Mouse (Mus musculus): ENCODE measurements around the gene Aspscr1. TPM values are rescaled to one million over a fixed set of nuclear protein-coding genes. Genes with fewer than 3 reads are reported as not detected.

Gene Aspscr1
- polyA plus RNA-seq (2016; fragmentation: Nextera tagmentation; extraction: Ambion mirVana): 151 and 155 TPM in 2 replicates

- Histone ChIP-seq H3K9me3 (no peaks in the 10 kb centered on the region), H3K4me1 (peaks cover 26% of the 10 kb centered on the region), H3K4me3 (peak within 1 kb of the TSS; percentile 85), H3K27ac (replicated peaks) (peak within 1 kb of the TSS; percentile 98), H3K27me3 (replicated peaks; ENCODE audit: low read depth, poor library complexity, severe bottlenecking) (no peaks in the 10 kb centered on the region), H3K36me3 (replicated peaks) (peaks cover 36% of the 10 kb centered on the region)
- WGBS: 1% methylated on average over 83 of the region's 83 CpGs
- DNase-seq (ENCODE audit: low spot score): peak; percentile 96
Observed at GRCm38 (mm10) chr11:120672687-120673593, at the start of gene Aspscr1. Gene Aspscr1 (plus strand): TSS chr11:120672973.

- WGBS: 14% methylated on average over 30 of the region's 30 CpGs
- peaks cover 21% of the 10 kb centered on the region for H3K4me1 ChIP-seq
- peaks cover 77% of the 10 kb centered on the region for H3K36me3 ChIP-seq (replicated peaks)
- peak; percentile 73 for DNase-seq (ENCODE audit: low spot score)
- H3K9me3 ChIP-seq: no peaks in the 10 kb centered on the region
- peak overlapping the region; percentile 75 for H3K27ac ChIP-seq (replicated peaks)
- H3K4me3 ChIP-seq: peak overlapping the region; percentile 97
- H3K27me3 ChIP-seq (replicated peaks; ENCODE audit: low read depth, poor library complexity, severe bottlenecking): no peaks in the 10 kb centered on the region
Observed at GRCm38 (mm10) chr11:120623961-120624679, 48.7 kb upstream of the Aspscr1 start.

- no peaks in the 10 kb centered on the region for H3K27me3 ChIP-seq (replicated peaks; ENCODE audit: low read depth, poor library complexity, severe bottlenecking)
- H3K27ac ChIP-seq (replicated peaks): peak overlapping the region; percentile 75
- under 1% methylated on average over 53 of the region's 53 CpGs for WGBS
- peak overlapping the region; percentile 97 for H3K4me3 ChIP-seq
- peaks cover 77% of the 10 kb centered on the region for H3K36me3 ChIP-seq (replicated peaks)
- peak; percentile 90 for DNase-seq (ENCODE audit: low spot score)
- no peaks in the 10 kb centered on the region for H3K9me3 ChIP-seq
- peaks cover 27% of the 10 kb centered on the region for H3K4me1 ChIP-seq
Observed at GRCm38 (mm10) chr11:120624680-120625111, 48.1 kb upstream of the Aspscr1 start.

GRCm38 (mm10) chr11:120625152-120625775 lies 47.5 kb upstream of the Aspscr1 start, which contains the start of gene Sirt7:
Gene Sirt7 (minus strand): TSS chr11:120625240.
- no peak for DNase-seq (ENCODE audit: low spot score)
- Histone ChIP-seq H3K9me3 (no peaks in the 10 kb centered on the region), H3K4me3 (peak within 1 kb of the TSS; percentile 97), H3K36me3 (replicated peaks) (peaks cover 76% of the 10 kb centered on the region), H3K4me1 (peaks cover 33% of the 10 kb centered on the region), H3K27ac (replicated peaks) (peak within 1 kb of the TSS; percentile 75), H3K27me3 (replicated peaks; ENCODE audit: low read depth, poor library complexity, severe bottlenecking) (no peaks in the 10 kb centered on the region)
- WGBS: 22% methylated on average over 5 of the region's 5 CpGs

GRCm38 (mm10) chr11:120626785-120627467 lies 45.8 kb upstream of the Aspscr1 start:
- H3K36me3 ChIP-seq (replicated peaks): peaks cover 63% of the 10 kb centered on the region
- H3K4me3 ChIP-seq: 0 out of 2 replicates have a peak overlapping the region, but pooled peaks have one; percentile 14
- H3K27ac ChIP-seq (replicated peaks): no peak overlapping the region
- no peaks in the 10 kb centered on the region for H3K27me3 ChIP-seq (replicated peaks; ENCODE audit: low read depth, poor library complexity, severe bottlenecking)
- 89% methylated on average over 11 of the region's 11 CpGs for WGBS
- H3K4me1 ChIP-seq: peaks cover 49% of the 10 kb centered on the region
- no peaks in the 10 kb centered on the region for H3K9me3 ChIP-seq
- no peak for DNase-seq (ENCODE audit: low spot score)

DNA sequence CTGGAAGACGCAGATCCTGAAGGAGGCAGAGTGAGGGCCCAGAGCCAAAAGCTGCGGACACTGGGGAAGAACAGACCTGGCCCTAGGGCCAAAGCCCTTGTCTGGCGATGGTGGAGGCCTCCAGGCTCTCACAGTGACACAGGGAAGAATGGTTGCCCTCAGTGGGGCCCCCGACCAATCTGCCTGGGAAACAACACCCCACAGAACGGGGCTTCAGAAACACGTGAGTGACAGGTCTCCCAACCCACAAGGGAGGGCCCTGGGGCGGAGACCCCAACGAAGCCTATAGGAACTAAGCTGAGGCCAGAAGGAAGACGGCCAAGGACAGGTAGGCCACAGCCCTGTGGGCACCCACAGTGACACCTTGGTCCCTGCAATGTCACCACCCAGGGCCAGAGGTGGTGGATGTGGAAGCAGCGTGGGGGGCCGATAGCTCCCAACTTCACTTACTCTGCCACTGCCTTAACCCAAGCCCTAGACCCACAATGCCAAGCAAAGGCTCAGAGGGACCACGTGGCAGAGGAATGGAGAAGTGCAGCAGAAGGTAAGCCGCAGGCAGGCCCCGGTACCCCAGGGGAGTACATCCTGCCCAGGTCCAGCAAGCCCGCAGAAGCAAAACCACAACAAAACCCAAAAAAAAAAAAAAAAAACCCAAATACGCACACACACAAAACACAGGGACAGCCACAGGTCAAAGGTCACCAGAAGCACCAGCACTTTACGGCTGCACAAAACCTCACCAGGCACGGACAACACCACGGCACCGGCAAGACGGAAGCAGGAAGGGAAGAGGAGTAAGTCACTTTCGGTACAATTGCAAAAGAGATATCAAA lies 45.1 kb upstream of the Aspscr1 start:
- 85% methylated on average over 22 of the region's 22 CpGs for WGBS
- H3K27me3 ChIP-seq (replicated peaks; ENCODE audit: low read depth, poor library complexity, severe bottlenecking): no peaks in the 10 kb centered on the region
- H3K4me1 ChIP-seq: peaks cover 56% of the 10 kb centered on the region
- H3K27ac ChIP-seq (replicated peaks): no peak overlapping the region
- H3K36me3 ChIP-seq (replicated peaks): peaks cover 55% of the 10 kb centered on the region
- peak overlapping the region; percentile 14; the same call in 1 of the 2 replicates for H3K4me3 ChIP-seq
- no peak for DNase-seq (ENCODE audit: low spot score)
- no peaks in the 10 kb centered on the region for H3K9me3 ChIP-seq

DNA sequence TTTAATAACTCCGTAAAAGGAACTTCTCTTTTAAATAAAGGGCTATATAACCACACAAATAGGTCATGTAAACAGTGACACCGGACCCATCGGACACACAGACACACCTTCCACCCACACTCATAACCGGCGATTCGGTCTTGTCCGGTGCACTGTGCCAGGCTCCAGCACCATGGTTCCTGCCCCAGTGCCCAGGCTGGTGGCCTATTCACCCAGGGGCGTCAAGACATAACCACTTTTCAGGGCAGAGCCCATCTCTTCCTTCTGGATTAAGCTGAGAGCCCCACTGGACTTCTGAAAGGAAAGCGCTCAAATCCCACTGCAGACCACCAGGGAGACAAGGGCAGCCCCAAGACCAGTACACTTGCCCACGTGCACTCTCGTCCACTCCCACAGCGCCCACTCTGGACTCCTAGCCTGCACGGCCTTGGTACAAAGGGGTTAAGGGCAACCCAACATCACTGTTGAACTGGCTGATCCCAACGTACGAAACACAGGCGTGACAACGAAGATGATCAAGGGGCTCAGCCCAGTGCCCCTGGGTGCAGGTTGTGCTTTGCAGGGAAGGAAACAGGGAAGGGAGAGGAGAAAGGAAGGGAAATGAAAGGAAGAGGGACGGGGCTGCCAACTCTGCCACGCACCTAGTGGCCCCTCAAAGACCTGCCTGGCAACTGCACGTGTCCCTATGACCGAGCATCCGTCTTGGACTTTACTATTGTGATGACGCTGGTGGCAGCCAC lies 44.0 kb upstream of the Aspscr1 start:
- WGBS: 95% methylated on average over 23 of the region's 23 CpGs
- Histone ChIP-seq H3K27ac (replicated peaks) (no peak overlapping the region), H3K27me3 (replicated peaks; ENCODE audit: low read depth, poor library complexity, severe bottlenecking) (no peaks in the 10 kb centered on the region), H3K4me1 (peaks cover 55% of the 10 kb centered on the region), H3K4me3 (peak overlapping the region; percentile 99; the same call in 1 of the 2 replicates), H3K9me3 (no peaks in the 10 kb centered on the region), H3K36me3 (replicated peaks) (peaks cover 47% of the 10 kb centered on the region)
- DNase-seq (ENCODE audit: low spot score): no peak

GRCm38 (mm10) chr11:120629341-120629730 lies 43.4 kb upstream of the Aspscr1 start:
- no peak for DNase-seq (ENCODE audit: low spot score)
- peak overlapping the region; percentile 42; the same call in 1 of the 2 replicates for H3K27ac ChIP-seq (replicated peaks)
- no peaks in the 10 kb centered on the region for H3K9me3 ChIP-seq
- 78% methylated on average over 23 of the region's 23 CpGs for WGBS
- peaks cover 47% of the 10 kb centered on the region for H3K36me3 ChIP-seq (replicated peaks)
- peak overlapping the region; percentile 99 for H3K4me3 ChIP-seq
- peaks cover 52% of the 10 kb centered on the region for H3K4me1 ChIP-seq
- no peaks in the 10 kb centered on the region for H3K27me3 ChIP-seq (replicated peaks; ENCODE audit: low read depth, poor library complexity, severe bottlenecking)

GRCm38 (mm10) chr11:120629911-120630310 lies 42.9 kb upstream of the Aspscr1 start:
- Histone ChIP-seq H3K9me3 (no peaks in the 10 kb centered on the region), H3K4me1 (peaks cover 48% of the 10 kb centered on the region), H3K36me3 (replicated peaks) (peaks cover 47% of the 10 kb centered on the region), H3K4me3 (peak overlapping the region; percentile 99), H3K27me3 (replicated peaks; ENCODE audit: low read depth, poor library complexity, severe bottlenecking) (no peaks in the 10 kb centered on the region), H3K27ac (replicated peaks) (peak overlapping the region; percentile 42)
- no peak for DNase-seq (ENCODE audit: low spot score)
- WGBS: 38% methylated on average over 7 of the region's 7 CpGs

DNA sequence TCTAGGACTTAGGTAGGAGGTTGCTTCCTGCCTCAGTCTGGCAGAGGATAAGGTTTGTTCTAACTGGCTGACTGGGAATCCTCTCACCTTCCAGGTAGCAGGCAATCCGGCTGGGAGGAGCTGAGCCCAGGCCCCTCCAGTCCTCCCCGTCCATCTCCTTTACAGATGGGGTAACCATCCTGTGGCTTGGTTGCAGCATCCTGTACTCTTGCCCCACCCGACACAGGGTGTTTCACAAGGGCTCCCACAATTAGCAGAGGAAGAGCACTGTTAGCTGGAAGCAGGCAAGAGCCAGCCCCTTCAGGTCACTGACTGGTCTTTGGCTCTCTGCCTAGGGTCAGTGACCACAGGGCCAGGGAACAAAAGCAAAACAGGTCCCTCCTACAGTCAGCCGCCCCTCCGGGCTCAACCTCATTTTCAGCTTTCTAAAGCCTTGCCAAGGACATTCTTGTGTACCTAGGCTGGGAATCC lies 42.3 kb upstream of the Aspscr1 start:
- Histone ChIP-seq H3K4me3 (peak overlapping the region; percentile 99), H3K4me1 (peaks cover 43% of the 10 kb centered on the region), H3K36me3 (replicated peaks) (peaks cover 45% of the 10 kb centered on the region), H3K9me3 (no peaks in the 10 kb centered on the region), H3K27me3 (replicated peaks; ENCODE audit: low read depth, poor library complexity, severe bottlenecking) (no peaks in the 10 kb centered on the region), H3K27ac (replicated peaks) (peak overlapping the region; percentile 42)
- WGBS: 44% methylated on average over 5 of the region's 5 CpGs
- DNase-seq (ENCODE audit: low spot score): no peak
